Mouse (Mus musculus): Measurements from ENCODE around the gene Serpinb3a. TPM values are rescaled to one million over a fixed set of nuclear protein-coding genes. Genes with fewer than 3 reads are reported as not detected.

Gene Serpinb3a
- 6.2 TPM in 1 of 2 replicates, not detected in the other for polyA plus RNA-seq (2015; fragmentation: Nextera tagmentation; extraction: Ambion mirVana)

DNA sequence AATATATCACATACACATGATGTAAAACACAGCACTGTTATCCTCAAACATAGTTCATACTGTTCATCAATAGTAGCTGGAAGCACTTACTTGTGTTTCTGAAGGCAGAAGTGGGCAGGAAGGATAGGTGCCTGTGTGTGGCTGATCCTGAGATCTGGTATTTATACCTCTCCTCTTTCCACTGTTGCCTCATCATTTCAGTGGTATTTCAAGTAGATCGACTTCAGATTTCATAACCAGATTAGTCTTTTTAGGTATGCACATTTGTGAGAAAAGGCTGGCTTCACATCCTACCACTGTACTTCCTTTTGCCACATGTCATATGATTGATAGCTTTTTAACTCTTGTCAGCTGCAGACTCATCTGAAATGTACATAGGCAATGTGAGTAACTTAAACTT, at the start of gene Serpinb3a:
Serpinb3a (minus strand) TSS at position 101 of the 400 bp plus-strand sequence.

DNA sequence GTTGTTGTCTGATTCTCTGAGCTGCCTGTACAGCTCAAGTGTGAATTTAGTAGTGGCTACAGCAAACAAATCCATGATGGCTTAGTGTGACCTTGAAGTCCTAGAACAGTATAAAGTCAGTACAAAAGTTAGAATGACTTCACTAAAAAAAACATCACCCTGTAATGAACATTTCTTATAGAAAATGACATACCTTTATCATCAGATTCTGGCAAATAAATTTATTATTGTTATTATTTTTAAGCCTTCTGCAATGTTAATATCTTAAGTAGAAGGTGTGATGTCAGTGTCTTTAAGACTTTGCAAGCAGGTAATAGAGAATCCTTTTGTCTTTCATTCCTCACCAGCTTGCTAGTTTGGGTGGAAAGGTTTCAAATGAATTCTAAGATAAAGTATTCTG, 31.3 kb upstream of the Serpinb3a start, which contains the start of gene Serpinb3d:
Serpinb3d (minus strand) TSS at position 101 of the 400 bp plus-strand sequence.

Other genes with a start within 250 kb of the Serpinb3a start
- gene Serpinb5, start 191.1 kb downstream of the Serpinb3a start, polyA plus RNA-seq (2015; fragmentation: Nextera tagmentation; extraction: Ambion mirVana): 10.0 TPM in 1 of 2 replicates, not detected in the other
- gene Serpinb12, start 117.9 kb downstream of the Serpinb3a start, polyA plus RNA-seq (2015; fragmentation: Nextera tagmentation; extraction: Ambion mirVana): 0.14 and 12.3 TPM in 2 replicates
- not detected in 2 replicates for gene Serpinb13, start 71.3 kb downstream of the Serpinb3a start, polyA plus RNA-seq (2015; fragmentation: Nextera tagmentation; extraction: Ambion mirVana)
- 0.49 TPM in 1 of 2 replicates, not detected in the other for gene Serpinb3d, start 31.2 kb upstream of the Serpinb3a start, polyA plus RNA-seq (2015; fragmentation: Nextera tagmentation; extraction: Ambion mirVana)
- gene Serpinb3b, start 226.1 kb upstream of the Serpinb3a start, polyA plus RNA-seq (2015; fragmentation: Nextera tagmentation; extraction: Ambion mirVana): 1.5 TPM in 1 of 2 replicates, not detected in the other
- gene Serpinb3c, start 226.1 kb upstream of the Serpinb3a start, polyA plus RNA-seq (2015; fragmentation: Nextera tagmentation; extraction: Ambion mirVana): 7.3 TPM in 1 of 2 replicates, not detected in the other

Data from skeletal muscle tissue, postnatal 0 days (tissue).